Mouse (Mus musculus): Measurements from ENCODE around the gene Col4a6. TPM values are rescaled to one million over a fixed set of nuclear protein-coding genes. Genes with fewer than 3 reads are reported as not detected.

The Col4a6 gene
- polyA plus RNA-seq, 1 experiment from 2014 or later = 3.1 TPM

- Histone ChIP-seq H3K9ac (ENCODE audit: low read length) (no peak overlapping the region), H3K27ac (ENCODE audit: low read depth) (no peak overlapping the region), H3K4me2 (ENCODE audit: low read length) (no peak overlapping the region), H3K9me3 (ENCODE audit: control insufficient read depth, low read length) (no peaks in the 10 kb centered on the region), H3K4me1 (replicated peaks; ENCODE audit: control insufficient read depth, insufficient read depth, low read length) (no peaks in the 10 kb centered on the region), H3K27me3 (replicated peaks; ENCODE audit: control insufficient read depth, insufficient read depth, low read length) (peaks cover 19% of the 10 kb centered on the region), H3K36me3 (ENCODE audit: control insufficient read depth, insufficient read depth, low read length) (no peaks in the 10 kb centered on the region), H3K4me3 (ENCODE audit: low read depth, low read length) (no peak overlapping the region)
- 29% methylated on average over 5 of the region's 5 CpGs for WGBS
- ATAC-seq (replicated peaks; ENCODE audit: low FRiP score, low TSS enrichment, low read depth) (no peak), DNase-seq (ENCODE audit: low spot score) (no peak)
These were observed 261.1 kb downstream of the Col4a6 start for GRCm38 (mm10) chrX:141212802-141213201.

GRCm38 (mm10) chrX:141198993-141199392, 274.9 kb downstream of the Col4a6 start:
- no peak for DNase-seq (ENCODE audit: low spot score)

GRCm38 (mm10) chrX:141195036-141195435, 278.8 kb downstream of the Col4a6 start:
- Histone ChIP-seq H3K4me2 (ENCODE audit: low read length) (no peak overlapping the region), H3K27me3 (replicated peaks; ENCODE audit: control insufficient read depth, insufficient read depth, low read length) (peaks cover 31% of the 10 kb centered on the region; the same call in 1 of the 2 replicates), H3K9ac (ENCODE audit: low read length) (no peak overlapping the region), H3K9me3 (ENCODE audit: control insufficient read depth, low read length) (no peaks in the 10 kb centered on the region), H3K27ac (ENCODE audit: low read depth) (no peak overlapping the region), H3K4me3 (ENCODE audit: low read depth, low read length) (no peak overlapping the region), H3K36me3 (ENCODE audit: control insufficient read depth, insufficient read depth, low read length) (no peaks in the 10 kb centered on the region), H3K4me1 (replicated peaks; ENCODE audit: control insufficient read depth, insufficient read depth, low read length) (no peaks in the 10 kb centered on the region)
- DNase-seq (ENCODE audit: low spot score) (no peak), ATAC-seq (replicated peaks; ENCODE audit: low FRiP score, low TSS enrichment, low read depth) (no peak)

More at GRCm38 (mm10) chrX:141198993-141199392, 274.9 kb downstream of the Col4a6 start:
- Histone ChIP-seq H3K4me1 (replicated peaks; ENCODE audit: control insufficient read depth, insufficient read depth, low read length) (no peaks in the 10 kb centered on the region), H3K27ac (ENCODE audit: low read depth) (no peak overlapping the region), H3K27me3 (replicated peaks; ENCODE audit: control insufficient read depth, insufficient read depth, low read length) (peaks cover 25% of the 10 kb centered on the region; the same call in 1 of the 2 replicates), H3K9ac (ENCODE audit: low read length) (no peak overlapping the region), H3K4me2 (ENCODE audit: low read length) (no peak overlapping the region), H3K9me3 (ENCODE audit: control insufficient read depth, low read length) (no peaks in the 10 kb centered on the region), H3K36me3 (ENCODE audit: control insufficient read depth, insufficient read depth, low read length) (no peaks in the 10 kb centered on the region), H3K4me3 (ENCODE audit: low read depth, low read length) (no peak overlapping the region)
- 75% methylated on average over 3 of the region's 3 CpGs for WGBS
- ATAC-seq (replicated peaks; ENCODE audit: low FRiP score, low TSS enrichment, low read depth) = no peak

GRCm38 (mm10) chrX:141175353-141175752, 298.5 kb downstream of the Col4a6 start:
- no peak overlapping the region for H3K9ac ChIP-seq (ENCODE audit: low read length)
- DNase-seq (ENCODE audit: low spot score) = peak; percentile 63
- WGBS = 33% methylated on average over 7 of the region's 7 CpGs
- H3K4me1 ChIP-seq (replicated peaks; ENCODE audit: control insufficient read depth, insufficient read depth, low read length) = no peaks in the 10 kb centered on the region
- H3K4me3 ChIP-seq (ENCODE audit: low read depth, low read length) = no peak overlapping the region
- H3K27ac ChIP-seq (ENCODE audit: low read depth) = no peak overlapping the region
- no peaks in the 10 kb centered on the region for H3K36me3 ChIP-seq (ENCODE audit: control insufficient read depth, insufficient read depth, low read length)
- peaks cover 16% of the 10 kb centered on the region for H3K27me3 ChIP-seq (replicated peaks; ENCODE audit: control insufficient read depth, insufficient read depth, low read length)
- ATAC-seq (replicated peaks; ENCODE audit: low FRiP score, low TSS enrichment, low read depth) = no peak
- no peaks in the 10 kb centered on the region for H3K9me3 ChIP-seq (ENCODE audit: control insufficient read depth, low read length)
- H3K4me2 ChIP-seq (ENCODE audit: low read length) = no peak overlapping the region

GRCm38 (mm10) chrX:141165067-141165466, 308.8 kb downstream of the Col4a6 start:
- H3K36me3 ChIP-seq (ENCODE audit: control insufficient read depth, insufficient read depth, low read length) = no peaks in the 10 kb centered on the region
- H3K9me3 ChIP-seq (ENCODE audit: control insufficient read depth, low read length) = no peaks in the 10 kb centered on the region
- H3K4me3 ChIP-seq (ENCODE audit: low read depth, low read length) = no peak overlapping the region
- H3K4me2 ChIP-seq (ENCODE audit: low read length) = no peak overlapping the region
- H3K27ac ChIP-seq (ENCODE audit: low read depth) = no peak overlapping the region
- WGBS = 90% methylated on average over 4 of the region's 4 CpGs
- H3K27me3 ChIP-seq (replicated peaks; ENCODE audit: control insufficient read depth, insufficient read depth, low read length) = 0 out of 2 replicates have a peak, but pooled peaks cover 5% of the 10 kb centered on the region
- H3K9ac ChIP-seq (ENCODE audit: low read length) = no peak overlapping the region
- no peak for ATAC-seq (replicated peaks; ENCODE audit: low FRiP score, low TSS enrichment, low read depth)
- no peaks in the 10 kb centered on the region for H3K4me1 ChIP-seq (replicated peaks; ENCODE audit: control insufficient read depth, insufficient read depth, low read length)
- DNase-seq (ENCODE audit: low spot score) = no peak

- H3K9ac ChIP-seq (ENCODE audit: low read length) = no peak overlapping the region
- no peak overlapping the region for H3K4me3 ChIP-seq (ENCODE audit: low read depth, low read length)
- ATAC-seq (replicated peaks; ENCODE audit: low FRiP score, low TSS enrichment, low read depth) (no peak), DNase-seq (ENCODE audit: low spot score) (no peak)
- H3K4me1 ChIP-seq (replicated peaks; ENCODE audit: control insufficient read depth, insufficient read depth, low read length) = no peaks in the 10 kb centered on the region
- H3K4me2 ChIP-seq (ENCODE audit: low read length) = no peak overlapping the region
- H3K36me3 ChIP-seq (ENCODE audit: control insufficient read depth, insufficient read depth, low read length) = no peaks in the 10 kb centered on the region
- 69% methylated on average over 3 of the region's 3 CpGs for WGBS
- no peaks in the 10 kb centered on the region for H3K9me3 ChIP-seq (ENCODE audit: control insufficient read depth, low read length)
- H3K27ac ChIP-seq (ENCODE audit: low read depth) = no peak overlapping the region
- 0 out of 2 replicates have a peak, but pooled peaks cover 5% of the 10 kb centered on the region for H3K27me3 ChIP-seq (replicated peaks; ENCODE audit: control insufficient read depth, insufficient read depth, low read length)
These were observed 313.5 kb downstream of the Col4a6 start for GRCm38 (mm10) chrX:141160371-141160770.

- 38% methylated on average over 4 of the region's 4 CpGs for whole genome bisulfite sequencing
- no peaks in the 10 kb centered on the region for H3K4me1 ChIP-seq (replicated peaks; ENCODE audit: control insufficient read depth, insufficient read depth, low read length)
These were observed 315.7 kb downstream of the Col4a6 start for GRCm38 (mm10) chrX:141158160-141158559.

GRCm38 (mm10) chrX:141157626-141158025, 316.2 kb downstream of the Col4a6 start:
- DNase-seq (ENCODE audit: low spot score) (no peak), ATAC-seq (replicated peaks; ENCODE audit: low FRiP score, low TSS enrichment, low read depth) (no peak)
- Histone ChIP-seq H3K27ac (ENCODE audit: low read depth) (no peak overlapping the region), H3K4me3 (ENCODE audit: low read depth, low read length) (no peak overlapping the region), H3K36me3 (ENCODE audit: control insufficient read depth, insufficient read depth, low read length) (no peaks in the 10 kb centered on the region), H3K4me1 (replicated peaks; ENCODE audit: control insufficient read depth, insufficient read depth, low read length) (no peaks in the 10 kb centered on the region), H3K27me3 (replicated peaks; ENCODE audit: control insufficient read depth, insufficient read depth, low read length) (no peaks in the 10 kb centered on the region), H3K9me3 (ENCODE audit: control insufficient read depth, low read length) (no peaks in the 10 kb centered on the region), H3K4me2 (ENCODE audit: low read length) (no peak overlapping the region), H3K9ac (ENCODE audit: low read length) (no peak overlapping the region)
- 58% methylated on average over 4 of the region's 4 CpGs for WGBS

More at GRCm38 (mm10) chrX:141158160-141158559, 315.7 kb downstream of the Col4a6 start:
- Histone ChIP-seq H3K27me3 (replicated peaks; ENCODE audit: control insufficient read depth, insufficient read depth, low read length) (no peaks in the 10 kb centered on the region), H3K9me3 (ENCODE audit: control insufficient read depth, low read length) (no peaks in the 10 kb centered on the region), H3K27ac (ENCODE audit: low read depth) (no peak overlapping the region), H3K4me3 (ENCODE audit: low read depth, low read length) (no peak overlapping the region), H3K9ac (ENCODE audit: low read length) (no peak overlapping the region), H3K4me2 (ENCODE audit: low read length) (no peak overlapping the region), H3K36me3 (ENCODE audit: control insufficient read depth, insufficient read depth, low read length) (no peaks in the 10 kb centered on the region)
- DNase-seq (ENCODE audit: low spot score) (no peak), ATAC-seq (replicated peaks; ENCODE audit: low FRiP score, low TSS enrichment, low read depth) (no peak)

GRCm38 (mm10) chrX:141156696-141157095, 317.2 kb downstream of the Col4a6 start:
- Histone ChIP-seq H3K9me3 (ENCODE audit: control insufficient read depth, low read length) (no peaks in the 10 kb centered on the region), H3K27me3 (replicated peaks; ENCODE audit: control insufficient read depth, insufficient read depth, low read length) (no peaks in the 10 kb centered on the region), H3K36me3 (ENCODE audit: control insufficient read depth, insufficient read depth, low read length) (no peaks in the 10 kb centered on the region), H3K9ac (ENCODE audit: low read length) (no peak overlapping the region), H3K27ac (ENCODE audit: low read depth) (no peak overlapping the region), H3K4me1 (replicated peaks; ENCODE audit: control insufficient read depth, insufficient read depth, low read length) (no peaks in the 10 kb centered on the region), H3K4me2 (ENCODE audit: low read length) (no peak overlapping the region), H3K4me3 (ENCODE audit: low read depth, low read length) (no peak overlapping the region)
- WGBS = 18% methylated on average over 2 of the region's 2 CpGs
- ATAC-seq (replicated peaks; ENCODE audit: low FRiP score, low TSS enrichment, low read depth) (no peak), DNase-seq (ENCODE audit: low spot score) (no peak)
